Mouse (Mus musculus) spleen, postnatal 10 days (tissue): ENCODE results near the gene Ccl7.

Experiments used
- DNase-seq, 2 experiments: peaks; one replicate each; pipeline ENCODE4 v3.0.0; 2021 to 2022; ENCODE audit warnings: low spot score in 2 of 2

The Ccl7 gene

DNA sequence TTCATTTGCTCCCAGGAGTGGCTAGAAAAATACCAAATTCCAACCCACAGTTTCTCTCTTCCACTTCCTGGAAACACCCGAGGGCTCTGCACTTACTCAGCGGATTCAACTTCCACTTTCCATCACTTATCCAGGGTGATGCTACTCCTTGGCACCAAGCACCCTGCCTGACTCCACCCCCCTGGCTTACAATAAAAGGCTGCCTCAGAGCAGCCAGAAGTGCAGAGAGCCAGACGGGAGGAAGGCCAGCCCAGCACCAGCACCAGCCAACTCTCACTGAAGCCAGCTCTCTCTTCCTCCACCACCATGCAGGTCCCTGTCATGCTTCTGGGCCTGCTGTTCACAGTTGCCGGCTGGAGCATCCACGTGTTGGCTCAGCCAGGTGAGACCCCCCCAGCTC, 10.2 kb upstream of the Ccl7 start, which contains the start of gene Ccl2:
Ccl2 (plus strand) TSS at position 216 of the 400 bp plus-strand sequence.
- peak in 1 of 2 experiments; percentile 24 for DNase-seq

DNA sequence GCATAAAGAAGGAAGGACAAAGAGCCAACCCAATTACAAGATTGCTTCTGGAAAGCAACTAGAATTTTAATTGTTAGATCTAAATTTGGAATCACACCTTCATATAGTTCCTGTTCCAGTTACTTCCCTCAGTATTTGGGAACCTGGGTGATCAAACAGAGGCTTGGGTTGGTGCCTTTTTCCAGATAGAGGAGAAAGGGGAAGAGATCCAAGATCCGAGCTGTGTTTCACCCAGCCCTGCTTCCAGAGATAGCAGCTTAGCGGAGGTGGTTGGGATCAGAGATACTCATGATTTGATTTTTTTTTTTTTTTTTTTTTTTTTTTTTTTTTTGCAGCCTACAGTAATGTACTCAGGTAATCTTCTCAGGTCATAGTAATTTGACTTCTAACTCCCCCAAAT, 9.7 kb upstream of the Ccl7 start:
- no peak for DNase-seq

DNA sequence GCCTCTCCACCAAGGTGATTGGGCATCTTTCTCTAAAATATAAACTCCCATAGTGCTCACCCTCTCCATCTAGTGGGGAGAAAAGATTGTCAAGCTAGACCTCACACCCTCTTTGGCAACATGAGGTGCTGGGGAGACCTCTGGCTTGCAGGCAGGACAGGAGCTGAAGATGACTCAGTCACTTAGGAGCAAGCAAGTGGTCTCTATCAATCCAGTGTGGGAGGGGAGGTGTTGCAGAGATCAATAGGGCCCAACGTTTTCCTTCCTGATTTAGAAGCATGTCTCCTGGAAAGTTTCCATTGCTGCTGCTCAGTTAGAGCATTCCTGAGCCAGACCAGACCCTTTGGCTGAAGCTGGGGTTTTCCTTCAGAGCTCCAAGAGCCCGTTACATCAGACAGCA, 7.0 kb upstream of the Ccl7 start, which contains the start of gene Gm17268:
Gm17268 (minus strand) TSS at position 28 of the 400 bp plus-strand sequence.
- DNase-seq, result no peak

DNA sequence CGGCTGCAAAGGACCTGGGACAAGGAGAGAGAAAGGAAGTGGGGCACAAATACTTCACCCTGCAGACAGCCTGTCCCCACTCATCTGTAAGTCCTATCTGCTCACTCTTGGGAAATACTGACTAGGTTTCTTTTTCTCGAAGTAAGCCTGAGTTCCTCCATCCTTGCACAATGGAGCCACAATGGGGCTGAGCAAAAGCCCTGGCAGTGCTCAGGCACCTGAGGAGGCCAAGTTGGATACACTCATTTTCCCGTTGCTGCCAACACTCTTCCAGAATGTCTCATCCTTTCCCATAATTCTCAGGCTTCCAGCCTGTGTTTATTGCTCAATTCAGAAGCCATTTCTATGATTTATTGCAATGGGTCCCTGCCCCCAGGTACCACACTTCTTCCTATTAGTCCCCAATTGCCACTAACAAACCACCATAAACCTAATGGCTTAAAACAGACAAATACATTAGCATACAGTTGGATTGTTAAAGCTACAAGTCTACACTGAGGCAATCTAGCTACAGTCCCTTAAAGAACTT, 6.3 kb upstream of the Ccl7 start:
- no peak for DNase-seq

DNA sequence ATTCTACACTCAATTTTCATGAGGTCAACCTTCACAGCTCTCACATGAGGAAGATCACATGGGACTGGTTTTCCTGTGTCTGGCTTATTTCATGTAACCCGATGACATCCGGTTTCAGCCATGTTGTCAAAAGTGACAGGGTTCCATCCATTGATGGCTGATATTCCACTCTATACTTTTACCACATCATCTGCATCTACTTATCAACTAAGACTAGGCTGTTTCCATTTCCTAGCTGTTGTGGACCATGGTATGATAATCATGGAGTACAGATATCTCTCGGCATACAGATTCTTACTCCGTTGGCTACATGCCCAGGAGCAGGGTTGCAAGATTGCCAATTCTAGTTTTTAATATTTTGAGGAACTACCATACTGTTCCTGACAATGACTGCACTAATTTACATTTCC, 3.8 kb upstream of the Ccl7 start:
- no peak for DNase-seq

DNA sequence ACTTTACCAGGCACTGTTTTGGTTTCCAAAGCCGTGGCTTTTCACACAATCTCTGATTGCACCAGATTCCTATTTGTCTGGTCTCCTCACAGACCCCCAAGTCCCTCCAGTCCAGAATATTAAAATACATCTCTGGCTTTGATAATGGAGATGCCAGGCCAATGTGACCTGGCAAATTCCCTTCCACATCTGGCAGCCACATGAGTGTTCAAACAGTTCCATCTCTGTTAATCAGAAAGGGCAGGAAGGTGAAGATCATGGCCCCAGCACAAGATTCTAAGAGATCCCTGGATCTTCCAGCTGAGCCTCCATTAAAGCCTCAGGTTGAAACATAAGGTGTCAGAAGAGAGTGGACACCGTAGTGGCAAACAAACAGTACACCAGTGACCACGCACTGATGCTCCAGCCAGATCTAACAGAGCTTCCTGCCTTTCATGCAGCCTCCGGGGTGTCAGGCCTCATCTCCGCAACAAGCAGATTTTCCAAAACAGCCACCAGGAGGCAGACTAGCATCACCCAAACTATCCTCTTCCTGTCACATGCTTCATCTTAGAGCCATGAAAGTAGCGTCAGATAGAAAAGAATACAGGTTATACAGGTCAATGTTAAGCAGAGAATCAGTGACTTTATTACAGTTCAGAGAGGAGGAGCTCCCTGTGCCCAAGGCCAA, 2.4 kb downstream of the Ccl7 start:
- DNase-seq, result peak in 1 of 2 experiments; percentile 45

DNA sequence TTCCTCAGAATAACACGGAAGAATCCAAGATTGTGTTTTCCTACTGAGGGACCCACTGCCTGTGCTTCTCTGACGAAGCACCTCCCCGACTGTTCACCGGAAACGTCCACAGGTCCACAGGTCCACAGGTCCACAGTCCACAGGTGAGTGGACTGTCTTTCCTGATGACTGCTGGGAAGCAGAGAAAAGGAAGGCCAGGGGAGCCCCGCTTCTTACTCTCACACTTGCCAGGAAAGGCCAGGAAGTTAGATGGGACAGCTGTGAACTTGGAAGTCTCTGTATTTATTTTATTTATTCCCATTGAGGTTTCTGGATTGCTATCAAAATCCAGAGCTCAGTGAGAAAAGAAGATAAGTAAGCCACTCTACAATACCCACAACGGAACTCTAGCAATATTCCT, 8.3 kb downstream of the Ccl7 start:
- no peak for DNase-seq

DNA sequence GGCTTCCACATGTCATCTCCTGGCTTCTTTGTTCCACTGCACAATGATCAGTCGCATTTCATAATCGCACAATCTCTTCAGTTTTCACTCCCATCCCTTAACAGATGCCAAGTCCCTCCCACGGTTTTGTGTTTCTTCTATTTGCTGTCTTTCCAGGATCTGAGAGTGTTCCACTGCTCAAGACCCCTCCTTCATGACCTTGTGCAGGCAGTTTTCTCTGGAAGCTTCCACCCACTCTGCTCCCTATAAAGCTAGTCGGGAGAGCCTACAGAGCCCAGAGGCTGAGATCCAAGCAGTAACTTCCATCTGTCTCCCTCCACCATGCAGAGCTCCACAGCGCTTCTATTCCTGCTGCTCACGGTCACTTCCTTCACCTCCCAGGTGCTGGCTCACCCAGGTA, 12.1 kb downstream of the Ccl7 start, which contains the start of gene Ccl11:
Ccl11 (plus strand) TSS at position 178 of the 400 bp plus-strand sequence.
- no peak for DNase-seq

DNA sequence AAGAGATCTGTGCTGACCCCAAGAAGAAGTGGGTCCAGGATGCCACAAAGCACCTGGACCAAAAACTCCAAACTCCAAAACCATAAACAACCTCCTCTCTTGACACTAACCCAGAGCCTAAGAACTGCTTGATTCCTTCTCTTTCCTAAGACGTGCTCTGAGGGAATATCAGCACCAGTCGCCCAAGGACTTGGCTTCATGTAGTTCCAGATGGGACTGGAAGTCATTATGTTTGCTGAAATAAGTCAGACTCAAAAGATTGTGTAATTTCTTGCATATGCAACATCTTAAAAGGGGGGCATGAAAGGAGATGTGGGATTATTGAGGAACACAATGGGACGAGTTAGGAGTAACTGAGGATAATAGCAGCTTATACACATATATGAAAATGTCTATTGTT, 16.7 kb downstream of the Ccl7 start:
- no peak for DNase-seq

DNA sequence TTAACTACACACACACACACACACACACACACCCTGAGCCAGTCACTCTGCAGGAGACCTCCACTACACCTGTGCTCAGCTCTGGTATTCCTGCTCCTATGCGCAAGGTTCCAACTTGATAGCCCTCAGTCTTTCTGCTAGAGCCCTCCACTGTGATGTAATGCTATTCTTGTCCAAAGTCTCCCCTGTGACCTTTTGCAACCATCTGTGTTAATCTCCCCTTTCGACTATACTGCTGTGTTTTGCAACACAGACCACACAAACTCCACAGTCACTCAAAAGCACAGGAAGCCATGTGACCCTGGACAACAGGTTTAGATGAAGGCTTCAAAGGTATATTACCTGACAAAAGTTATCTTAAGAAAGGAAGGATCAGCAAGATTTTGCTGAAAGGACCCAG, 17.9 kb downstream of the Ccl7 start:
- no peak for DNase-seq

DNA sequence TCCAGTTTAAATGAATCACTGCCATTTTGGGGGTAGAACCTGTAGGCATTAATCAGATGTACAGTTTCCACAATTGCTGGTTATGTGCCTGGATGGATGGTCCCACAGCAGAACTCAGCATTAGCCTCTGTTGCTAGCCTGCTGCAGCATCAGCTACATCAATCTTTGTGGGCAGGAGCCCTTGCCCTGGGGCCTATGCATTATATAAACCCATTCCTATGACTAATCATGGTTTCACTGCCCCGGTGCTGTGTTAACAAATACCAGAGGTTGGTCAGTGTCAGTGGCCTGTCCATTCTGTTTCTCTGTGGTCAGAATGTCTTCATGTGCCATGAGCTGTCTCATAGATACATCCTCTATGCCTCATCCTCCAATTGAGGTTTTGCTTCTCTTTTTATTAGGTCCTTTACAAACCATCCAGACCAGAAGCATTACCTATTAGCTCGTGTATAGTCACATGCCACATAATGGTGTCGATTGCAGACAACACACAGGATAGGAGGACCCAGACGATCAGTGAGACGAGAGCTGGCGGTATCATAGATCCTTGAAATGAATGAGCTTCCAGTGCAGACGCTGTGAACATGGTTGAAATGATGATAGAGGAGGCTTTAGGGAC, 21.6 kb downstream of the Ccl7 start:
- DNase-seq, result no peak

DNA sequence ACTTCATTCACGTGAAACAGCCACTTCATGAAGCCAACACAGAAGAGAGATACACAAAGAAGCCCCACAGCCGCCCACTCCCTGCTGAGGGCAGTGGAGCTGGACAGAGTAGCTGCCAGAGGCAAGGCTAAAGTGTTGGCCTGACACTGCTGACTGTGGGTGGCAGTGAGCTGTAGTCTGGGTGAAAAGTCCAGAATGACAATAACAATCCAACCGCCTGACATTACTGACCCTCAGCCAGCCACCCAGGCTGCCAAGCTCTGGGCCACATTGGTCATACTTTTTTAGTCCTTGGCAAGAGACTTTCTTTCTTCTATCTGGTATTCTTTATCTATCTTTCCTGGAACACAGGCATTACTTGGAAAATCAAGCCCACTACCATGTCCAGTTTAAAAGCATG, 25.6 kb downstream of the Ccl7 start:
- DNase-seq, result no peak

DNA sequence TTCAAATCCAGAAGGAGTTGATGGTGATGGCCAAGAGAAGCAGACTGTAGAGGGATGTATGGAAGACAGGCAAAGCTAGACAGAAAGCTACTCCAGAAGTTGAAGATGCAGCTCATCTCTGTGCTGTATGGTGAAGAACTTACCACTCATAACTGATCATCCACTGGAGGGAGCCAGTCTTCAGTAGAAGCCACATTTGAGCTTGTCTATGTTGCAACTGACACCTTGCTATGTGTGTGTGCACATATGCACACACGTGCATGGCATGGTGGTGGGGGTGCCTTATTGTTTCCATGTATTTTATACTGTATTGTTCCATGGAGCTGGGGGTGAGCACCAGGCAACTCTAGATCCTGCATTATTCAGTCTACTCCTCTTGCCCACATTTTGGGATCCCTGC, 26.9 kb downstream of the Ccl7 start:
- DNase-seq, result no peak

DNA sequence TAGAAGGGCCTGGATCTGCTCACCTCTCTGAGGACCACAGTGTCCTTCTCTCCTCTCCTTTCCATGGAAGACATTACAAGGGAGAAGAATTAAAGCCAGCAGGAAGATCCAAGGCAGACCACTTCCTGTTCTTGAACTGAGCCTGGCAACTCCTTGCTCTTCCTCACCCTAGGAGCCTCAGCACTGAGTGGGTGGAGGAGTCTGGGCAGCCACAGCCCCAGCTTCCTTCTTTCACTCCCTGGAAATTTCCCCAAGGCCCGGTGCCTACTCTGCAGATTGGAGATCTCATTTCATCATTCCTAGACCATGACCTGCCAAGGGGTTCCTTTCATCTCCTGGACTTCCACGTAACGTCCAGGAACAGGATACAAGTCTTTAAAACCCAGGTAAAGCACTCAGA, 27.5 kb downstream of the Ccl7 start:
- no peak for DNase-seq

DNA sequence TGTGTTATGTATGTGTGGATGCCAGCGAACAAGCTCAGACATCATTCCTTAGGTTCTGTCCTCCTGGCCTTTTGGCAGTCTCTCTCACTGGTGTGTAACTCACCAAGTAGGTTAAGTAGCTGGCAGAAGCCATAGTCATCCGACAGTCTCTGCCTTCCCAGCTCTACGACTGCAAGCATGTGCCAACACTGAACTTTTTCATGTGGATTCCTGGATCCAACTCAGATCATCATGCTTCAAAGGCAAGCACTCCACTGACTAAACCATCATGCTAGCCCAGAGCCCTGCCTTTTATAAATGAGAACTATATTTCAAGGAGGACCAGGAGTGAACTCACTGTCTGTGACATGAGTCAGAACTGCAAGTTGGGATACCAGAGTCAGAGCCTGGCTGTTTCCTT, 28.2 kb downstream of the Ccl7 start:
- DNase-seq, result no peak

DNA sequence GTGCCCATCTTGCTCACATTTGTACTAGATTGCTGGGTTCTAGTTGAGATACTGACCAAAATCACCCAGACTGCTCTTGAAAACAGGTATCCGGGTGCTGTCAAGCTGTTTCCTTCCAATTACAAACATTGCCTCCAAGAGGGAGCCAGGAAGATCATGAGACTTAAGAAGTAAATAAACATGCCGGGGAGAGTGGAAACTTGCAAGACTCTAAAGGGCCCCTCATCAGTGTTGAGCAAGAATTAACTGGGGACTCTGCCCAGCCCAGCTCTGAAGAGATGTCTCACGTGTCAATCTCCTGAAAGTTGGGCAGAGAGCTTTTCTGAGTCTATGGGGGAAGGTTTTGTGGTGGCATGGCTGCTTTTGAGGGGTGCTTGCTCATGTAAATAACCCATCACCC, 31.5 kb downstream of the Ccl7 start:
- no peak for DNase-seq

DNA sequence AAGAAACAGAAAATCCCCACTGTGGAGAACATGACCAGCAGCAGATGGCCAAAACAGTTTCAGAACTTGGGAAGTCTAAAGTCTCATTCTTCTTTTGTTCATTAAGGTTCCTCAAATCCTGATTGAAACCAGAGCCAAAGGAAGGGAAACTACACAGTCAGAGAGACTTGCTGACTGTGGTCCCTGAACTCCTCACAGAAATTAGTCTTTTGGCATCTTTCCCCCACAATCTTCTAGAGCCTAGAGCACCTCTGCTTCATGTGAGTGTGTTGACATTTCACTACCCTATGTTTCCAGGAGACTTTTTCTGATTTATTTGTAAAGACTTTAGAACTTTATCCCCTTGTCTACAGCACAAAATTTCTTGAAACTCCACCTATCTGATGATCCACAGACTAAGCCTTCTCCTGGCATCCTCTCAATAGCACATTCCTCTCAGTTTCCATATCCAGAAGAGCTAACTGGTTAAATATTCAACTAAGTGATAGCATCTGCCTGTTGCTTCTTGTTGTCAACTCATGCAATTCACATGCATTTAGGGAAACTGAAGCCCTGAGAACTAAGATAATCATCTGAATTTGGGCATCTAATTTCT, 32.7 kb downstream of the Ccl7 start:
- DNase-seq, result no peak

DNA sequence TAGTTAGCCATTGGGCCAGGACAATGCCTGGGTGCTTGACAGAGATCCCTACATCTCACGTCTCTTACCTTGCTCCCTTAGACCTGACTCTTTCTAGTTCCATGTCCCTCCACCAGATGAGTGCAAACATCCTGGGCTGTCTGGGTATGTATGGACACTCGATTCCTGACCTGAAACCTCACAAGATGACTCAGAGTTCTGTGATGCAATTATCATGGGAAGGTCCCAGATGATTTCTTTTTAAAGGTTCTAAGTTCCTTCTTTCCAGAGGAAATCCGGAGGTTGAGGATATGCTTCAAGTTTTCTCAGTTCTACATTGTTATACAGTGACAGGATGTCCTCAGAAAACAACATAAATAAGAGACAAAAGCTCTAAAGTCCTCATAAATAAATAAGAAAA, 35.4 kb downstream of the Ccl7 start:
- no peak for DNase-seq

DNA sequence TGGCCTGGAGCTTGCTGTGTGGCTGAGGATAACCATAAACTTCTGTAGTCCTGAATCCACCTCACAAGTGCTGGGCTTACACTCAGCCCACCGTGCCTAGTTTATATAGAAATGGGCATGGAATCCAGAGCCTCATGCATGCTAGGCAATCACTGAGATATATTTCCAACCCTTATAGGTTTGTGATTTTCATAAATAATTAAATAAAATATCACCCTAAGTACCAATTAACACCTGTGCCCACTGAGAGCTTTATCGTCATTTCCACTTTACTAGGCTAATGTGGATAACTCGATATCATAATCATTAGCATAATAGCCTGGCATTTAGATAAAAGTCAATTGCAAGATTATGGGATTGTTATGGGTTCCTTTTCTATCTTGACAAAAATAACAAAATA, 38.8 kb downstream of the Ccl7 start:
- DNase-seq, result no peak
